Mouse (Mus musculus): ENCODE measurements around the gene Ankrd63. TPM values are rescaled to one million over a fixed set of nuclear protein-coding genes. Genes with fewer than 3 reads are reported as not detected.
A peak's percentile ranks its signal among the peaks of the same experiment; 100 is the strongest.

Ankrd63 gene
- polyA plus RNA-seq (2014; fragmentation: Nextera tagmentation; extraction: Ambion mirVana) = 0.24 and 0.65 TPM in 2 replicates

DNA sequence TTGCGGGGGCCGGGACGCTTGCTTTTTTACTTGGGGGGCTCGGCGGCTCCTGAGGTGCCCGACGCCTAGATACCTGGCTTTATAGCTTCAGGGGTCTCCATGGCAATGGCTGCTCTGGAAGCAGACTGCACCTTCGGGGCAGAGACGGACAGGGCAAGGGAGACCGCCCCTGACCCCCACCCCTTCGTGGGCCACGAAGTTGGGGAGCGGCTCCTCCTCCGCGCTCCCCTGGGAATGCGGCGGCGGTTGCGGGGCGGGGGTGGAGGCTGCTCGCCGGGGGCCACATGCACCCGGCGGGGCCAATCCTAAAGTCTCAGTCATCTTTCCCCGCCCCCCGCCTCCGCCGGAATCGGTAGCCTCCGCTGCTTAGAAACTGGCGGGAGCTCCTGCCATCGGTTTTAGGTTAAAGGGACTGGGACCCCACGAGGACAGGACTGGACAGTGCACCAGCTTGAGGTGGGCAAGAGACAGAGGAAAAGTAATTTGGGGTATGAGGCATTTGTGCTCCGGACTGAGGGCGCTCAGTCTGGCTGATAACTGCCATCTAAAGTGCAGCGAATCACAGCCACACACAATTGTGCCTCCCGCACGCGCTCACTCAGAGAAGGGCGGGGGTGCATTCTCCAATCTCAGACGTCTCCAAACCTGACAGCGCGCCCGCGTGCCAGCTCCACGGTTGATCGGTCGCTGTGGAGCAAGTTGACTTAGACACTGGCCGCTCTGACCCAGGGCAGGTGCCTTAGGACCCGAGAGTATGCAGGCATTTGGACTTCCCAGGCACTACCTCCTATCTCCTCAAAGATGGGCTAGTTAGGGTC is at the start of gene Ankrd63:
Gene Ankrd63, minus strand, starts transcription at position 51 of the 818 bp plus-strand sequence.
- Histone ChIP-seq H3K27me3 (ENCODE audit: control insufficient read depth, insufficient read depth, low read length) (peaks cover 95% of the 10 kb centered on the region), H3K27ac (ENCODE audit: low read depth, low read length) (no peak within 1 kb of the TSS), H3K4me1 (ENCODE audit: control insufficient read depth, insufficient read depth, low read length) (peaks cover 34% of the 10 kb centered on the region), H3K36me3 (ENCODE audit: control insufficient read depth, insufficient read depth, low read length) (no peaks in the 10 kb centered on the region), H3K9ac (ENCODE audit: low read depth, low read length) (peak within 1 kb of the TSS; percentile 37; the same call in 1 of the 2 replicates), H3K9me3 (ENCODE audit: control insufficient read depth, low read length) (no peaks in the 10 kb centered on the region), H3K4me2 (replicated peaks; ENCODE audit: low read depth, low read length) (peak within 1 kb of the TSS; percentile 51), H3K4me3 (ENCODE audit: low read length) (peak within 1 kb of the TSS; percentile 40)
- under 1% methylated on average over 50 of the region's 50 CpGs for WGBS
- no peak for ATAC-seq (ENCODE audit: low FRiP score, low TSS enrichment)

DNA sequence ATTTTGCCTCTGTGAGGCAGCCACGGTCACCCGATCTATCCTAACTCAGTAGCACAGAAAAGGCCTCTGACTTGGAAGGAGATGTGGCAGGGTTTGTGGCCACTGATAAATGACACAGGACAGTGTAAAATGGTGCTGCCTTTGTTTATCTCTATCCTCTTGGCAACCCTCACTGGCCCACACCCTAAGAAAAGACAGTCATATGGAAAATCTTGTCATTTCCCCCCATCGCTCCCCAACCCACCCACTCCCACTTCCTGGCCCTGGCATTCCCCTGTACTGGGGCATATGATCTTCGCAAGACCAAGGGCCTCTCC is 49.0 kb upstream of the Ankrd63 start:
- Histone ChIP-seq H3K27me3 (ENCODE audit: control insufficient read depth, insufficient read depth, low read length) (peaks cover 4% of the 10 kb centered on the region; the same call in 1 of the 2 replicates), H3K4me2 (replicated peaks; ENCODE audit: low read depth, low read length) (no peak overlapping the region), H3K9me3 (ENCODE audit: control insufficient read depth, low read length) (no peaks in the 10 kb centered on the region), H3K9ac (ENCODE audit: low read depth, low read length) (no peak overlapping the region), H3K4me1 (ENCODE audit: control insufficient read depth, insufficient read depth, low read length) (0 out of 2 replicates have a peak, but pooled peaks cover 4% of the 10 kb centered on the region), H3K36me3 (ENCODE audit: control insufficient read depth, insufficient read depth, low read length) (peaks cover 4% of the 10 kb centered on the region; the same call in 1 of the 2 replicates), H3K4me3 (ENCODE audit: low read length) (no peak overlapping the region), H3K27ac (ENCODE audit: low read depth, low read length) (no peak overlapping the region)
- no peak for ATAC-seq (ENCODE audit: low FRiP score, low TSS enrichment)
- 52% methylated on average over 4 of the region's 4 CpGs for WGBS

DNA sequence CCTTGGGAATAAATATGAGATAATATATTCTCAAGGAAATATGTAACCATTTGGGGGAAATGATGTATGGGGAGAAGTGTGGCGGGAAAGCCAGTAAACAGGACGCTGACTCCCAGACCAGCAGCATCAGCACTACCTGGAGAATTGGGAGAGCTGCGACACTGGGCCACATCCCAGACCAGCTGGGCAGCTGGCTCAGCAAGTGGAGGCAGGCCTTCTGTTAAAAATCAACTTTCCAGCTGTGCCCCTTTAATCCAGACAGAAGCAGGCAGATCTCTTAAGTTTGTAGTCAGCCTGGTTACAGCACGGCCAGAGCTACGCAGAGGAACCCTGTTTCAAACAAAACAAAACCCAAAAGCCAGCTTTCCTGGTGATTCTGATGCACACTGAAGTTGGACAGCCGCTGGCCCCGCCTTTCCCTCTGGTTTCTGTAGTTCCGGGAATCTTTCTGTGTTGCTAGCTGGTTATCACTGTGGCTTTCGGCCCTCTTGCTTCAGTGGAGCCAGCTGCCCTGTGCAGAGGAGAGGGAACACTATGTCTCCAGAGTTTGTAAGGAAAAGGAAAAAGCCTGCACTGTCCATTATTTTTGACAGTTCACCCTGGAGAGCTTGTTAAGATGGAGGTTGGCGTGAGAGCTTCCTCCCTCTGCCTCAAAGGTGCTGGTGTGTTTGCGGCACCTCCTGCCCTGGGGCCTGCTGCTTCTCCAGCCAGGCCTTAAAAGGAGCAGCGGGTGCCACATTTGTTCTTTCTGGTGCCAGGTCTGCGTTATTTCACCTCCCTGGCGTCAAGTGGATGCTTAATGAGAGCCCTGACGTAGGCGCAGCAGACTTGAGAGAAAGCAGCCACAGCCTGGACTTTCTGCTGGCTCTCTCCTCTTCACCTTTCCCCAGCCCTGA is 48.4 kb upstream of the Ankrd63 start:
- H3K27ac ChIP-seq (ENCODE audit: low read depth, low read length) = no peak overlapping the region
- peaks cover 4% of the 10 kb centered on the region; the same call in 1 of the 2 replicates for H3K36me3 ChIP-seq (ENCODE audit: control insufficient read depth, insufficient read depth, low read length)
- H3K27me3 ChIP-seq (ENCODE audit: control insufficient read depth, insufficient read depth, low read length) = 0 out of 2 replicates have a peak, but pooled peaks cover 2% of the 10 kb centered on the region
- no peak overlapping the region for H3K9ac ChIP-seq (ENCODE audit: low read depth, low read length)
- H3K4me2 ChIP-seq (replicated peaks; ENCODE audit: low read depth, low read length) = no peak overlapping the region
- H3K4me1 ChIP-seq (ENCODE audit: control insufficient read depth, insufficient read depth, low read length) = peaks cover 6% of the 10 kb centered on the region; the same call in 1 of the 2 replicates
- H3K4me3 ChIP-seq (ENCODE audit: low read length) = no peak overlapping the region
- no peak for ATAC-seq (ENCODE audit: low FRiP score, low TSS enrichment)
- 64% methylated on average over 16 of the region's 16 CpGs for WGBS
- no peaks in the 10 kb centered on the region for H3K9me3 ChIP-seq (ENCODE audit: control insufficient read depth, low read length)

DNA sequence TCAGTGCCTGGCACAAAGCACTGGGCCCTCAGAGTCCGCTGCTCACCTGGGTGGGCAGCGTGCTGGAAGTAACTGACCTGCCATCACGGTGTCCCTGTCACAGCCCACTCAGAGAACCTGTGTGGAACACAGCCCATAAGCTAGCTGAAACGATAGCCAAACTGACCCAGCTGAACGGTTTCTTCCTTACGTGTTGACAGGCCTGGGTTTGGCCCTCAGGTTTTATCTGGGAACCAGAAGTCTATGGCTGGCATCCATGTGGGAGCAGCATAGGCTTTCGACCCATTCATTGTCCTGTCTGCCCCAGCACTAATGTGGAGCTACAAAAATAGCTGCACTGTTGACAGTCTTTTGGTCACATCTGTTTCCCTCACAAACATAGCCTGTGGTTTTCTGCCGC is 46.7 kb upstream of the Ankrd63 start:
- WGBS = 83% methylated on average over 8 of the region's 8 CpGs
- Histone ChIP-seq H3K9ac (ENCODE audit: low read depth, low read length) (no peak overlapping the region), H3K4me1 (ENCODE audit: control insufficient read depth, insufficient read depth, low read length) (peaks cover 12% of the 10 kb centered on the region; the same call in 1 of the 2 replicates), H3K4me3 (ENCODE audit: low read length) (no peak overlapping the region), H3K27me3 (ENCODE audit: control insufficient read depth, insufficient read depth, low read length) (0 out of 2 replicates have a peak, but pooled peaks cover 2% of the 10 kb centered on the region), H3K4me2 (replicated peaks; ENCODE audit: low read depth, low read length) (no peak overlapping the region), H3K27ac (ENCODE audit: low read depth, low read length) (no peak overlapping the region), H3K36me3 (ENCODE audit: control insufficient read depth, insufficient read depth, low read length) (peaks cover 4% of the 10 kb centered on the region; the same call in 1 of the 2 replicates), H3K9me3 (ENCODE audit: control insufficient read depth, low read length) (no peaks in the 10 kb centered on the region)
- ATAC-seq (ENCODE audit: low FRiP score, low TSS enrichment) = no peak

GRCm38 (mm10) chr2:118749341-118749884 is 45.6 kb upstream of the Ankrd63 start:
- peaks cover 4% of the 10 kb centered on the region; the same call in 1 of the 2 replicates for H3K36me3 ChIP-seq (ENCODE audit: control insufficient read depth, insufficient read depth, low read length)
- peaks cover 18% of the 10 kb centered on the region for H3K4me1 ChIP-seq (ENCODE audit: control insufficient read depth, insufficient read depth, low read length)
- no peak overlapping the region for H3K4me3 ChIP-seq (ENCODE audit: low read length)
- no peak overlapping the region for H3K27ac ChIP-seq (ENCODE audit: low read depth, low read length)
- H3K9me3 ChIP-seq (ENCODE audit: control insufficient read depth, low read length) = no peaks in the 10 kb centered on the region
- no peak overlapping the region for H3K9ac ChIP-seq (ENCODE audit: low read depth, low read length)
- WGBS = 67% methylated on average over 10 of the region's 10 CpGs
- no peak overlapping the region for H3K4me2 ChIP-seq (replicated peaks; ENCODE audit: low read depth, low read length)
- H3K27me3 ChIP-seq (ENCODE audit: control insufficient read depth, insufficient read depth, low read length) = peaks cover 7% of the 10 kb centered on the region; the same call in 1 of the 2 replicates
- ATAC-seq (ENCODE audit: low FRiP score, low TSS enrichment) = no peak

- Histone ChIP-seq H3K4me2 (replicated peaks; ENCODE audit: low read depth, low read length) (peak overlapping the region; percentile 99), H3K4me3 (ENCODE audit: low read length) (peak overlapping the region; percentile 84), H3K4me1 (ENCODE audit: control insufficient read depth, insufficient read depth, low read length) (peaks cover 18% of the 10 kb centered on the region), H3K9me3 (ENCODE audit: control insufficient read depth, low read length) (no peaks in the 10 kb centered on the region), H3K27me3 (ENCODE audit: control insufficient read depth, insufficient read depth, low read length) (peaks cover 14% of the 10 kb centered on the region; the same call in 1 of the 2 replicates), H3K9ac (ENCODE audit: low read depth, low read length) (no peak overlapping the region; the same call in 1 of the 2 replicates), H3K27ac (ENCODE audit: low read depth, low read length) (no peak overlapping the region), H3K36me3 (ENCODE audit: control insufficient read depth, insufficient read depth, low read length) (peaks cover 4% of the 10 kb centered on the region; the same call in 1 of the 2 replicates)
- ATAC-seq (ENCODE audit: low FRiP score, low TSS enrichment) = no peak
- WGBS = 37% methylated on average over 10 of the region's 10 CpGs
These were observed 43.7 kb upstream of the Ankrd63 start for GRCm38 (mm10) chr2:118747301-118747960.

DNA sequence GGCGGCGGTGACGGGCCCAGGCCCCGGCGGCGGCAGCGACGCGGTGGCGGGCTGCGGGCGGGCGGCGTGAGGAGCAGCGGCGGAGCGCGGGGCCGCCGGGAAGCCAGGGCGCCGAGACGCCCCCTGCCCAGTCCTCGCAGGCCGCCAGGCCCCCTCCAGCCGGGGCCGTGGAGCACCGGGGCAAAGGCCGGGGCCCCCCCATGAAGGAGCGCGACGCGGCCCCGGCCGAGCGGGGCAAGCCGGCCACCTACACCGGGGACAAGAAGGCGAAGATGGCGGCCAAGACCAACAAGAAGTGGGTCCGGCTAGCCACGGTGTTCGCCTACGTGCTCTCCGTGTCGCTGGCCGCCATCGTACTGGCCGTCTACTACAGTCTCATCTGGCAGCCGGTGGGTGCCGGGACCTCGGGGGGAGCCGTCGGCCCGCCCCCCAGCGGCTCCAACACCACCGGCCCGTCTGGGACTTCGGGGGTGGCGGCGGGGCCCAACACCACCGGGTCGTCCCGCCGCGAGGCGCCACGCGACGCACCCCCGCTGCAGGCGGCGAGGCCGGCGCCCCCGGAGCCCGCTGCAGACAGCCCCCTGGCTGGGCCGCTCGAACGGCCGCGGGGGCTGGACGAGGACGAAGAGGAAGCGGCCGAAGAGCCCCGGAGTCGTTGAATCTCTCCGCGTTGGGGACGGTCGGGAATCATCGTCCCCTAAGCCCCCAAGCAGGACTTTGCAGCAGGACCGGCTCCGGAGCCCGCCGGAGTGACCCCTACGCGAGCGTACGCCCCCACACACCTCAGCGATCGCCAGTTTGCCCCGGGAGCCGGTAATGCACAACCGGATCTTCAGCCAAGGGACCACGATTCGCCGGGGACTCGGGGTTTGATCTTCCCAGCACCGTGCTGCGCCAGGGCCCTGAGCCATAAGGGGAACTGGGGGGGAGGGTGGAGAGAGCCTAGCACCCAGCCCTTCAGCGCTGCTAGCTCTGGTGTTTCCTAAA is 42.4 kb upstream of the Ankrd63 start:
- H3K9me3 ChIP-seq (ENCODE audit: control insufficient read depth, low read length) = no peaks in the 10 kb centered on the region
- H3K27me3 ChIP-seq (ENCODE audit: control insufficient read depth, insufficient read depth, low read length) = peaks cover 20% of the 10 kb centered on the region; the same call in 1 of the 2 replicates
- under 1% methylated on average over 83 of the region's 113 CpGs for WGBS
- peaks cover 4% of the 10 kb centered on the region; the same call in 1 of the 2 replicates for H3K36me3 ChIP-seq (ENCODE audit: control insufficient read depth, insufficient read depth, low read length)
- H3K4me2 ChIP-seq (replicated peaks; ENCODE audit: low read depth, low read length) = peak overlapping the region; percentile 99
- H3K27ac ChIP-seq (ENCODE audit: low read depth, low read length) = no peak overlapping the region
- peak overlapping the region; percentile 84 for H3K4me3 ChIP-seq (ENCODE audit: low read length)
- peaks cover 14% of the 10 kb centered on the region for H3K4me1 ChIP-seq (ENCODE audit: control insufficient read depth, insufficient read depth, low read length)
- peak; percentile 58 for ATAC-seq (ENCODE audit: low FRiP score, low TSS enrichment)
- peak overlapping the region; percentile 87 for H3K9ac ChIP-seq (ENCODE audit: low read depth, low read length)

Measured in kidney, embryonic 14.5 days (tissue).